Mouse (Mus musculus): ENCODE results near the gene Inpp5b.
"Not testable (repeated sequence)": the region's sequence is repeated elsewhere in the genome, so short reads cannot be mapped to it uniquely, and the experiment has no call there.

Gene Inpp5b

DNA sequence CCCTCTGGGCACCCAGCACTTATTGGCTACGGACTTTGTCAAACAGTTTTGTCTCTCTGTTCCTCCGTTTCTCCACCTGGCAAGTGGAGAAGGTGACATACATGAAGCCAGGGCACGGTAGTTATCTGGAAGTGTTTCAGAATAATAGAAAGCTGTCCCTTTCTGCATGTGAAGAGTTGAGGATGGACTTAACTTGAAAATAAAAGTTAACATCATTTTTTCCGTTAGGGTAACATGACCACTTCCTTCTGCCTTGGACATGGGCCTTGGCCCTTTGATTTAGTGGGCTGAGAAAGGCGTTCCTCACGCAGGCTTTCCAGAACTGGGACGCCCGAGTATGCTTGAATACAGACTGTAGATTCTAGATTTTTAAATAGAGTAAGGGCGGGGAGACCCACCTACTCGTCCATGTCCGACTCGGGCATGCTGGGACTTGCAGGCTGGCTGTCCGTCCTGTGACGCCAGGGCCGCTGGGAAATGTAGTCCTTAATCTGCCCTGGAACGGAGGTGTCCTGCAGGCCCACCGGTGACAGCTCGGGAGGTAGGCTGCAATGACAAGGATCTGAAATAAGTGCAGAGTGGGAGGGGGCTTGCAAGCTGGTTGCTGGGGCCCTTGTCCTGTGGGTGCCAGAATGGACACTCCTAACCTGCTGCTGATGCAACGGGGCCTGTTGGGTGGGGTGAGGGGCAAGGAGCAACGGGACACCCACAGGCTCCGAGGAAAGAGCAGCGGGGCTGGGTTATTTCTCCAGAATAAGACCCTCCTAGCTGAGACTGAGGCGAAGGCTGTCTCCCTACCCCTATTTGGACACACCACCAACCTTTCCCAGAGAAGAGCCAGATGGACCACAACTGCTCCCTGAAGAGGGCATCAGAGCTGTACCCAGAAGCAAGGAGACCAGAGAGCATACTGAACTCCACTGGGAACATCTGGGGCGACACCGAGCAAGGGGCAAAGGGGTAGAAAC lies at the start of gene Inpp5b:
Inpp5b (plus strand) TSS at position 475 of the 968 bp plus-strand sequence.
- peak; percentile 82 for DNase-seq (ENCODE audit: low read depth)

DNA sequence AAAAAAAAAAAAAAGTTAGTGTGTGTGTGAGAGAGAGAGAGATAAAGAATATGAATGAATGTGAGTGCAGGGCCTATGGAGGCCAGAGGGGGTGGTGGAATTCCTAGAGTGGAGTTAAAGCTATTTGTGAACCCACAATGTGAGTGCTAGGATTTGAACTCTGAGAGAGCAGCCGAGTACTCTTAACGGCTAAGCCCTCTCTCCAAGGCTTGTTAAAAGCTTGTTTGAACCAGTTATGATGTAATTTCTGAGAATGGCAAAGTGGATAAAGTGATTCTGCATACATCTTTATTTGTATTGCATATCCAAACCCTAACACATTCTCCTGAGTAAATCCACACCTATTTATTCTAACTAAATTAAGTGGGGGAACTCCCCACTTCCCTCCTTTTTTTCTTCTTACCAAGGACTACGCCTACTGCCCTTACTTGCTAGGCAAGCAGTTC lies 49.2 kb upstream of the Inpp5b start:
- no peak for DNase-seq (ENCODE audit: low read depth)

DNA sequence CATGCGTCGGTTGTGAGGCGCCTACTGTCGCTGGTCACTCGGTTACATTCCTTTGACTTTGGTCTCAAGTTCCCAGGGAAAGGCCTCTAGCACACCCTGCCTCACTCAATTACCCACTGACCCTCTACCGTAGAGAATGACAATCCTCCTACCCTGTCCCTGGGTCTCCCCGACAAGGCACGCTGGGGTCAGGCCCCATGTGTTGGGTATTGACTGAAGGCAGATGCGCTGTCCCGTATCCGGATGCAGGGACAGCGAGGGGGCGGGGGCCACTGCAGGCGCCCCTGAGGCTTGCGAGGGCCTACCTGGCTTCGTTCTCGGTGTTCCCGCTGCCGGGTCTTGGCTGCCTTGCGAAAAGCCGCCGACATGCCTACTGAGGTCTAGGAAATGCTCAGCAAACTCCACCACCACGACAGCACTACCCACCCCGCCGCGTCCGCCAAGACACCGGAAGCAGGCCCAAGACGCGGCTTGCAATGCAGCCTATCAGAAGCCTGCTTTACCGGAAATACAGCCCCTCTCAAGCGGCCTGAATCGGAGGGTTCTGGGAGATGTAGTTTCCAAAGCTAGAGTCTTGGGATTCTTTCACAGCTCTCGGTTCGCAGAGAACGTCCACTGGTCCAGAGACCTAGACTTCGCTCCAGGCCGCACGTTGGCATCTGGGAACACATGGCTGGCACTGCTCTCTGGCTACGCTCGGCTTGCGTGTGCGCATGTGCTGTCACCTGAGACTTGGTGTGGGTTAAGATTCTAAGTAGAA lies 48.3 kb upstream of the Inpp5b start, which contains the start of gene Utp11:
Utp11 (minus strand) TSS at position 466 of the 760 bp plus-strand sequence.
- DNase-seq (ENCODE audit: low read depth): peak; percentile 96

DNA sequence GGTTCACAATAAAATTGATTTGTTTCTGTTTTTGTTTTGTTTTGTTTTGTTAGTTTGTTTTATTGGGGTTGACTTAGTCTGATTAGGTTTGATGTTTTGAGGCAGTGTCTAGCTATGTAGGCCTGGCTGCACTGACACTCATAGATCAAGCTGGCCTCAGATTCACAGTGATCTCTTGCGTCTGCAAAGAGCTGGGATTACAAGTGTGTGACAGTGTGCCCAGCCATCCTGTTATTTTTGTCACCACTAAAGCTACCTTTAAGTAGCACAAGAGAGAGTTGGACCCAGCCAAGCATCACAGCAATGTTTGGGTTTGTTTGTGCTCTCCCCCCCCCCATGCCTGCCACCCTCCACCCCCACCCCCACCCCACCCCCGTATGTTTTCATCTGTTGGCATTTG lies 47.1 kb upstream of the Inpp5b start:
- no peak for DNase-seq (ENCODE audit: low read depth)

DNA sequence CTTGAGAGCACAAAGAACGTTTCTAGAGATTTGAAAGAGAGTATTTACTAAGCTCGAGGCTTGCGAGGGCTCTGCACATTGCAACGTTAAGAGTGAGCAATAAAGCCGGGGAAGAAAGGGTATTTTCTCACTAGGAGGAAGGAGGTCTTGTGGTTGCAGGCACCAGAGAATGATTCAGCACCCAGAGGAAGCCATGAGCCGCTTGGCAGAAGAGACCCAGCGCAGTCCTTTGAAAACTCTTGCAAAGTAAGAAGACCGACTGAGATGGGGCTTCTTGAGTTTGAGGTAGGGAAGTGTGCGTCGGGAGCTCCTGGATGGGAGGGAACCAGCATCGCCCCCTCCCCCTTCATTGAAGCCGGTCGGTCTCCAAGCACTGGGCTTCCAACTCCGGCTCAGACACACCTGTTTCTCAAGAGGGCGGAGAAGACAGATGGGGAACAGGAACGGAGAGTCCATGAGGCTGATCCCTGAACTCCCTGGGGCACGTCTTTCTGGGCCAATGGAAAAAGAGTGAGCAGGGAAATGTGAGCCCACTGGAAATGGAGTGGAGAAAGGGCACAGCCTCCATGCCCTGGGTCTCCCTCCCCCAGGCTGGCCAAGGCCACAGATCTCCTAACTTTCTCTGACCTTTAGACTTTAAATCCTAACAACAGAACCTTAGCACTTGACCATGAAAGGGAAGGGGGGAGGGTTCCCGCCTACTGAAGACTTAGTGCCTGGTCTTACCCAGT lies 45.7 kb upstream of the Inpp5b start:
- peak; percentile 82 for DNase-seq (ENCODE audit: low read depth)

DNA sequence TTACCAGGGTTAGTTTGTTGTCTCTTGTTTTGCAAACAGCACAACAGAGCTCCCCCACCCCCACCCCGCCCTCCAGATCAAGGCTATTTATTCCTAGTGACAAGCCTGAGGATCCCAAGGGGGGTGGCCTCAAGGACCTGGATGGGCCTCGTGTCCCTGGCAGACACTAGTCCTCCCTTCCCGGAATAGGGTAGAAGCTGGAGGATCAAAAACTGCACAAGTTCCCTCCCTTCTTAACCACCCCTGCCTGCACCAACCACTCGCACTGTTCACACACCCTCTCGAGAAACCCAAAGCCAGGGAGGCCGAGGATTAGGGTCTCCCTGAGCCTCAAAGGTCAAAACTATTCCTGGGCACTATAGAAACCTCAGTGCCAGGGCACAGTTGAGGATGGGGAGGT lies 41.9 kb upstream of the Inpp5b start:
- no peak for DNase-seq (ENCODE audit: low read depth)

DNA sequence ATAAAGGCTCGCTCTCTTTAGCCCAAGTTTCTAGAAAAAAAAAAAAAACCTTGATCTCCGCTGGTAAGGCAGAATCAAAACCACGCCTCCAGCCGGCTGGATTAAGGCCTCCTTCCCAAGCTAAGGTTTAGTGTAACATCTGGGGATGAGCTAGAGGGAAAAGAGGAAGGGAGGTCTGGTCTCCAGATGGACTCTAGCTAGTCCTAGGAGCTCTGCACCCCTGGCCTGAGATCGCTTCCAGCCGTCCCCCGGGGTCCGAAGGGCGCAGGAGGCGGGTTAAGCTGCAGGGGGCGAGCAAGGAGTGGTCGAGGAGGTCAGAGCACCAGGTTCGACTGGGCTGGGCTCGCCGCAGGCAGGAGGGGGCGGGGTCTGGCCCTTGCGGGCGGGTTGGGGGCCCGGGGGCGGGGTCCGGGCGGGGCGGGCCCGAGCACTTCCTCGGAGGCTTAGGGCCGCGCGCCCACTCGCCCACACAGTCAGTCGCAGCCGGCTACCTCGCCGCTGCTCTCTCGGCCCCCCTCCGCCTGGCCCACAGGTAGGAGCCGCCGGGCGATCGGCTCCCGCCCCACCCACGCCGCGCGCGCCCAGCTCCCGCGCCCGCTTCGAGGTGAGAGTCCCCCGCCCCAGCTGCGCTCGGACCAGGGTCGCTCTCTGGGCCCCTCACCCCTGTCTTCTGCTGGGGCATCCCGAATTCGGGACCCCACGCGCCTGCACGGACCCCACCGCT lies 41.2 kb upstream of the Inpp5b start, which contains the start of gene Fhl3:
Fhl3 (plus strand) TSS at position 454 of the 724 bp plus-strand sequence.
- DNase-seq (ENCODE audit: low read depth): peak; percentile 90

DNA sequence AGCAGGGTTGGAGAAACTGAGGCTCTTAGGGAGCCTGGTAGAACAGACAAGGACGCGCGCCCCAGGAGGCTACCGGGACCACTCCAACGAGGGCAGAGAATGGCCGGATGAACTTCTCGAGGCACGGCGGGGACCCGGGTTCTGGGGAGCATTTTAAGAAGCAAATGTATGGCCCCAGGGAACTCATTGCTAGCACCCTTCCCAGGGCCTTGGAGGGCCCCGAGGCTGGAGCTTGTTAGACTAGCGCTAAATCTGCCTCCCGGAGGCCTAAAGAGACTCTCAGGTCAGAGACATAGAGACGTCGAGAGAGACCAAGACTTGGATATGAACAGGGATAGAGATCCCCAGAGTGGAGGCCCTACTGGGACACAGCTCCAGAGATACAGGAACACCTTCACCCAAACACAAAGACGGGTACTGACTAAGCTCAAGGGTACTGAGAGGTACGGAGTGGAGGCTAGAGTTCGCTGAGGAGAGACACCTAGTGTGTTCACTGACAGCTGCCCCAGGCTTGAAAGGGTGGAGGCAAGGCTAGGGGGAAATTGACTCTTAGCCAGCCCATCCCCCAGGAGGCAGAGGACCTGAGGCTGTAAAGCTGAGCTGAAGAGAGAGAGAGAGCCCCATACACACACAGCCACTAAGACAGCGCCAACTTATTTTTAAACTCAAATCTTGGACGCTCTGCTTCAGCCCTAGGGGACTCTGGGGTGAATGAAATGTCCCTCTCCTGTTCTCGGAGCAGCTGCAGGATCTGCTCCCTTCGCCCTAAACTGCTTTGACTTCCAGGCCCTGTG lies 40.4 kb upstream of the Inpp5b start:
- DNase-seq (ENCODE audit: low read depth): peak; percentile 75

DNA sequence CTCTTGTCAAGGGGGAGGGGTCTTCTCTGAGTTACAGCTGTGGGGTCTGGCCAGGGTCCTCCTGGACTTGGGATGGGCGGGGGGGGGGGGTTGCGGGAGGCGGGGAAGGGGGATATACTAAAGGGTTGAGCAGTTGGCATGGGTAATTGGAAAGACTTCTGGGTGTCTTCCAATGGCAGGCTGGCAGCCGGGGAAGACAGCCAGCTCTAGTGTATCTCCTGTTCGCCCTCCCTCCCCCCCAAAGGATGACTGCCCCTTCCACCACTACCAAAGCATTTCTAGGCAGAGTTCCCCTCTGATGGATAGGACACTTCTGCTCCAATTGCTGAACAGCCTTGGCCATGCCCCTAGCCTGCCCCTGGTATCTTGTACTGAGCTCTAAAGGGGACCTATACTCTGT lies 39.7 kb upstream of the Inpp5b start:
- DNase-seq (ENCODE audit: low read depth): no peak

DNA sequence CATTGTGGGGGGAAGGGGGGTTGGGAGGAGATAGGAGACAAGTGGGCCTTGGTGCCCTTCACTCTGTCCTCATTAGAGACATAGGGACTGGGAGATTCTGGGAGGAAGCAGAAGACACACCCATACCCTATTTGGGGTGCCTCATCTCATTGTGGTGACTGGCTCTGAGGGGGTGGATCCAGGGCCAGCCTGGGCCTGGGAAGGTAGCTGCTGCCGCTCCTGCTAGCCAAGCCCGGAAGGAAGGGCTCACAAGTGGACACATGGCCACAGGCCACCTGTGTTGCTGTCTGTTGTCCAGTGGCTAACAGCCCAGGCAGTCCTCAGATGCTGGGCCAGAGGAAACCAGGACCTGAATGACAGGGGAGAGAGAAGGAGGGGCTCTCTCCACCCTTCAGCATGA lies 38.2 kb upstream of the Inpp5b start:
- DNase-seq (ENCODE audit: low read depth): peak; percentile 80

DNA sequence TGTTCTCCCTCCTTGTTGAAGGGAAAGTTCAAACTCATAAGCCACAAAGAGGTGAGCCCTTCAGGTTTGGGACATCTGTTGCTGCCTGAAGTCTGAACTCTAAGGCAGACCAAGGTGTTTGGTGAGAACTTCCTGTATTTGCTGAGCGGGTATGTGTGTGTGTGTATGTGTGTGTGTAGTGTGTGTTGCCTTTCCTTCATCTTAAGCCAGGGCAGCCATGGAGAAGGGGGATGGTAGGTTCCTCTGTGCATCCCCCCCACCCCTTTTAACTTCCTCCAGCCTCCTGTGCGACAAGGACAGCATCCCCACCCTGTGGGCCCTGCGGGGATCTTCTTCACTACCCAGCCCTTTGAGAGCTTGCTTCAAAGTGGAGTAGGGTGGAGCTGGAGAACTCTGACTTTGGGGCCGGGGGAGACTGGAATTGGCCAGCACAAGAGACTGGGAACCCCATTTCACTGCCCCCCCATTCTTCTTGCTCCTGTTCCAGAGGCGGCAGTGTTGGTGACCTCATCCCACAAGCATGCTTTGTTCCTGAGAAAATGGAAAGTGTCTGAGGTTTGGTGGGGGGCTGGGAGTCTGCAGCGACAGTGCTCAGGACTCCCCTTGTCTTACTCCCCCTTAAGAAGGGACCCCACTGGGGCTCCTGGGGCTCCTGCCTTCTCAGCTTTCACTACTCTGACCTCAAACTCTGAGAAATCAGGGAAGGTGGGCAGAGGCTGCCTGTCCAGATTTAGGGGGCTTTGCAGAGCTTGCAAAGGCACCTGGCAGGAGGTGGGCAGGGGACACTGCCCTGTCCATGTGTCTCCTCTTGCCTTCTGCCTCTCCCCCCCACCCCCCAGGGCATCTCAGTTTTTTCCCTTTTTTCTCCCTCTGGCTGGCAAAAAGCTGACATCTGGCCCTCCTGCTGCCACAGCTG lies 37.5 kb upstream of the Inpp5b start:
- DNase-seq (ENCODE audit: low read depth): peak; percentile 63

DNA sequence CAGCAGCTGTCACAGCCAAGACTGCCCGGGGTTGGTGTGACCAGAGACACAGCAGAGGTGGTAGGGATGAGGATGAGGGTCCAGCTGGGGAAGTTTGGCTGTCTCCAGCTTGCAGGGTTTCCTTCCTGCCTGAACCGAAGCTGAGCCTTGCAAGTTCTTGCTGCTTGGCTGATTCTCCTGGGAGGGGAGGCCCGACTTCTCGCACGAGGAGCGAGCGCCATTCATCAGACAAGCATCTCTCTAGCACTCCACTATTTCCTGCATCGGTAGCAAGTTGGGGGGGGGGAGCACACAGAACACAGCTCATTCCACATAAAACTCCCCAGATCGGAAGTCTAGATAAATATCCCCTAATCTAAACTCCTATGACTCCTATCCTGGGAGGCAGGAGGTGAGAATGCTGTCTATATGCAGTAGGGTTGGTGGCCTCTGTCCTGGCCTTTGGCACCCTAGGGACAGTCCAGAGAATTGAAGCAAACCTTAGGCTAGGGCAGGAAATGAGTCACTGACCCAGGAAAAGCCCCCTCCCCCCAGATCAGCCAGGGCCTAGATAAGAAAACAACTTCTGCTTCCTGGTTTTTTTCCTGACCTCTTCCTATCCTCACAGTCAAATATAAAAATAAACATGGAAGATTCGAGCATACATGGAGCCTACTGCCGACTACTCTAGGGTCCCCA lies 36.7 kb upstream of the Inpp5b start:
- DNase-seq (ENCODE audit: low read depth): peak; percentile 88

DNA sequence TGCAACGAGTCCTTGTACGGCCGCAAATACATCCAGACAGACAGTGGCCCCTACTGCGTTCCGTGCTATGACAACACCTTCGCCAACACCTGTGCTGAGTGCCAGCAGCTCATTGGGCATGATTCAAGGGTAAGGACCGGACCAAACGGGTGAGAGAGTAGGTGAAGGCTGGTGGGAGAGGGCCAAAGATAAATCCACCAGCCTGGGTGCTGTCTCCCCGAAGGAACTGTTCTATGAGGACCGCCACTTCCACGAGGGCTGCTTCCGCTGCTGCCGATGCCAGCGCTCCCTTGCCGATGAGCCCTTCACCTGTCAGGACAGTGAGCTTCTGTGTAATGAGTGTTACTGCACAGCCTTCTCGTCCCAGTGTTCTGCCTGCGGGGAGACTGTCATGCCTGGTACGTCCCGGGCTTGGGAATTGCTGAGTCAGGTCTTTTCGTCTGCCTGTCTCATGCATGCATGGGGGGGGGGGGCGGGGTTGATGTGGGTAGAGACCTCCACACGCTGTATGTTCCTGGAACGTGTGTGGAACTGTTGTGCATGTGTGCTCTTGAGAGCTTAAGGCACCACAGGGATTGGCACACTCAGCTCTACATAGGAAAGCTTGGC lies 35.9 kb upstream of the Inpp5b start:
- DNase-seq (ENCODE audit: low read depth): no peak

DNA sequence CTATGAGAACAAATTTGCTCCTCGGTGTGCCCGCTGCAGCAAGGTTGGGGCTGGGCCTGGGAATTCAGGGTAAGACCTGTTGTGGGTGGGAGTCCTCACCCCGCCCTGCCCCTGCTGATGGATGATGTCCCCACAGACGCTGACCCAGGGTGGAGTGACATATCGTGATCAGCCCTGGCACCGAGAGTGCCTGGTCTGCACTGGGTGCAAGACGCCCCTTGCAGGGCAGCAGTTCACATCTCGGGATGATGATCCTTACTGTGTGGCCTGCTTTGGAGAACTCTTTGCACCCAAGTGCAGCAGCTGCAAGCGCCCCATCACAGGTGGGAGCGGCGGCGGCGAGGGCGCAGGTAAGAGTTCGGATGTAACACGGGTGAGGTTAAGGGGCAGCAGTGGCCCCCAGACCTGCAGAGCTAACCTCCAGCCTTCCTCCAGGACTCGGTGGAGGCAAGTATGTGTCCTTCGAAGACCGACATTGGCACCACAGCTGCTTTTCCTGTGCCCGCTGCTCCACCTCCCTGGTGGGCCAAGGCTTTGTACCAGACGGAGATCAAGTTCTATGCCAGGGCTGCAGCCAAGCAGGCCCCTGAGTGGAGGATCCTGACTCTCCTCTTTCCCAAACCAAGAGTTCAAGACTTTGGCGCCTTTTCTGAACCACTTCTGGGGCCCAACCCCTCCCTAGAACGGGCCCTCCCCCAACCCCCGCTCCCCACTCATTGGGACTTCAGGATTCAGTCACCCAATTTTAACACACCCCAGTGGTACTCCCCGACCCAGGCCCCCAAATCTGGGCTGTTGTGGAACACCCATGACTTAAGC lies 34.1 kb upstream of the Inpp5b start:
- not testable (repeated sequence) for DNase-seq (ENCODE audit: low read depth)

DNA sequence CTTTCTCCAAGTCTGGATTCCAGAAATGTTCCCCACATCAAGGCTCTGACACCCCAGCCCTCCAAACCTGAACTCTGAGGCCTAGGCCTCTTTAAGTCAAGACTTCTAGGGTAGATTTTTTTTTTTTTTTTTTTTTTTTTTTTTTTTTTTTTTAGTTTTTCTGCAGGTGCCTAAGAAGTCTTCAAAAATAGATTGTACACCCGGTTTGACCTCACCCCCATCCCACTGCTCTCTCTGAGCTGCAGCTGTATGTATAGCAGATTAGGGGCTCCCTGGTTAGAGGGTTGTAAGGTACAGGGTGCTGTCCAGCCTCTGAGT lies 33.5 kb upstream of the Inpp5b start:
- not testable (repeated sequence) for DNase-seq (ENCODE audit: low read depth)

DNA sequence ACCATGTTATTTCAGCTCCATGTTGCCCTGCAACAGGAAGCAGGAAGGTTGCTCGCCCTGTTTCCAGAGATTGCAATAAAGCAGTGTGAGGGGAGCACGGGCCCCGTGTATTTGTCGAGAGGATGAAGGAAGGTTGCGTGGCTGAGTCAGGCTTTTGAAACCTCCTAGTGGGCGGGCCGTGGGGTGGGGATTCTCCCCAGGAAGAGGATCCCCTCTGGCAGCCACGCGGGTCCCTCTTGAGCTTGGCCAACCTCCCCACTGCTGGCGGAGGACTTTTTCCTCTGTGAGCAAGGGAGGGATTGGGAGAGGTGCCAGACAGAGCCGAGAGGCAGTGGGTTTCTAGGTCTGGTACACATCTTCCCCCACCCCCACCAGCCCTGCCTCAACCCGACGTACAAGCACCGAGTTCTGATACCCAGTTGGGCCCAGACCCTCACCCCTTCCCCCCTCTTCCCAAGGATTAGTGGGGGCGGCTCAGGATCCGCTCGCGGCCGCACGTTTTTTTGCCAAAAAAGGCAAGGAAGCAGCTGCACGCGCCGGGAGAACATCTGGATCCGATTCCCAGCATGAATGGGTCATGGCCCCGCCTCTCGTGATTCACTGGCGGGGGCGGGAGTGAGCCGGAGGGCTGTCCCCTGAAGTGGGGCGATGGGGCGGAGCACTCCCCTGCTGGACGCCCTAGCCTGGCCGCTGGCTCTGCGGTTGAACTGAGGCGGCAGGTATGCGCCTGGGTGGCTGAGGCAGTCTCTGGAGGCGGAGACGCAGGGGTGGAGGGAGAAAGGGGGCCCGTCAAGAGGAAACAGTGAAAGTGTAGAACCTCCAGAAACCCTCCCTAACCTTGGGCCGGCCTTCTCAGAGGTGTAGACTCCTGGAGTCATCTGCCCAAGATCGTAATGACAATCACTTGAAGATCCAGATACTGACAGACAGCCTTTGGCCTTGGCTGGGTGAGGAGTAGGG lies 32.9 kb upstream of the Inpp5b start:
- DNase-seq (ENCODE audit: low read depth): peak; percentile 97
